Mouse (Mus musculus) bone marrow, adult 2 months (tissue): ENCODE results near the gene Myrf. TPM values are rescaled to one million over a fixed set of nuclear protein-coding genes. Genes with fewer than 3 reads are reported as not detected.
"Not testable (repeated sequence)": the region's sequence is repeated elsewhere in the genome, so short reads cannot be mapped to it uniquely, and the experiment has no call there.

Experiments used
- H3K27ac ChIP-seq: fragments of 200-500 bp; 2 replicates; pipeline ENCODE4 v1.5.1; 2012; ENCODE audit warnings: low read depth, mild to moderate bottlenecking, control low read depth, inconsistent platforms, low read length; ENCODE audit not compliant: control insufficient read depth, poor library complexity, insufficient read depth
- H3K4me1 ChIP-seq: fragments of 200-500 bp; 2 replicates; pipeline ENCODE4 v1.6.1; 2011; ENCODE audit warnings: low read length; ENCODE audit not compliant: control insufficient read depth, insufficient read depth
- H3K4me3 ChIP-seq: fragments of 200-500 bp; replicated peaks from 2 replicates; pipeline ENCODE3; 2011; ENCODE audit warnings: mild to moderate bottlenecking, low read depth, low read length, control low read depth; ENCODE audit not compliant: control insufficient read depth
- CTCF ChIP-seq: fragments of 200-500 bp; IDR thresholded peaks from 2 replicates; pipeline ENCODE4 v1.5.1; 2011; ENCODE audit warnings: low read length, control low read depth; ENCODE audit not compliant: control insufficient read depth, insufficient read depth
- POLR2A ChIP-seq: fragments of 200-500 bp; IDR thresholded peaks from 2 replicates; pipeline ENCODE4 v1.6.1; 2011; ENCODE audit warnings: low read depth, mild to moderate bottlenecking, control low read depth, low read length, borderline replicate concordance; ENCODE audit not compliant: control insufficient read depth
- WGBS: fragments of 180-500 bp; shearing (Covaris S2); methylation state at CpG from one replicate; pipeline ENCODE4 v1.1.7; 2018; 5-methylcytosine and 5-hydroxymethylcytosine counted together
- polyA plus RNA-seq: library from polyadenylated mRNA; stranded (reverse); fragments of >200 nt; gene quantifications from 2 replicates; pipeline ENCODE4 v1.2.4, GENCODE M21; 2011; ENCODE audit warnings: low replicate concordance; ENCODE audit not compliant: missing spikeins, insufficient read depth, insufficient read length

Gene Myrf
- polyA plus RNA-seq, 1 experiment = 0.35 TPM

GRCm38 (mm10) chr19:10167951-10168350 is 72.6 kb downstream of the Myrf start:
- Histone ChIP-seq H3K4me1 (peaks cover 6% of the 10 kb centered on the region), H3K27ac (no peak overlapping the region), H3K4me3 (no peak overlapping the region)
- TF ChIP-seq CTCF = no peak
- TF ChIP-seq POLR2A = no peak
- WGBS = 88% methylated on average over 1 of the region's 1 CpGs

GRCm38 (mm10) chr19:10167112-10167511 is 73.4 kb downstream of the Myrf start:
- WGBS = 55% methylated on average over 4 of the region's 4 CpGs
- TF ChIP-seq CTCF (no peak), POLR2A (no peak)
- Histone ChIP-seq H3K4me1 (peaks cover 4% of the 10 kb centered on the region), H3K4me3 (no peak overlapping the region), H3K27ac (no peak overlapping the region)

- H3K4me3 ChIP-seq, H3K4me1 ChIP-seq, H3K27ac ChIP-seq: not testable (repeated sequence)
- WGBS = 66% methylated on average over 4 of the region's 4 CpGs
These were observed 74.6 kb downstream of the Myrf start for GRCm38 (mm10) chr19:10165928-10166327.

- H3K27ac ChIP-seq = no peak overlapping the region
- 79% methylated on average over 3 of the region's 3 CpGs for WGBS
- no peak overlapping the region for H3K4me3 ChIP-seq
- H3K4me1 ChIP-seq = no peaks in the 10 kb centered on the region; the same call in 1 of the 2 replicates
- no peak for TF ChIP-seq POLR2A
These were observed 76.7 kb downstream of the Myrf start for GRCm38 (mm10) chr19:10163896-10164295.

Other genes with a start within 250 kb of the Myrf start
- not detected in 2 replicates for gene Best1, start 239.1 kb downstream of the Myrf start, polyA plus RNA-seq
- gene Rab3il1, start 239.1 kb downstream of the Myrf start, polyA plus RNA-seq = 89.7 and 115 TPM in 2 replicates
- gene Fads3, start 199.2 kb downstream of the Myrf start, polyA plus RNA-seq = 6.6 and 12.5 TPM in 2 replicates
- 10.1 and 17.5 TPM in 2 replicates for gene Fads2, start 139.0 kb downstream of the Myrf start, polyA plus RNA-seq
- gene Fads1, start 57.9 kb downstream of the Myrf start, polyA plus RNA-seq = 20.9 and 24.8 TPM in 2 replicates
- 54.6 and 126 TPM in 2 replicates for gene Tmem258, start 36.7 kb downstream of the Myrf start, polyA plus RNA-seq
- 64.3 and 77.3 TPM in 2 replicates for gene Fen1, start 36.6 kb downstream of the Myrf start, polyA plus RNA-seq
- 0.18 TPM in 1 of 2 replicates, not detected in the other for gene Dagla, start 64.1 kb upstream of the Myrf start, polyA plus RNA-seq
- 0.37 and 1.9 TPM in 2 replicates for gene Syt7, start 148.3 kb upstream of the Myrf start, polyA plus RNA-seq
- gene Lrrc10b, start 216.7 kb upstream of the Myrf start, polyA plus RNA-seq = not detected in 2 replicates
- 1.00 and 2.9 TPM in 2 replicates for gene Ppp1r32, start 242.2 kb upstream of the Myrf start, polyA plus RNA-seq